Mouse (Mus musculus): ENCODE measurements around the gene Lrrc58. TPM values are rescaled to one million over a fixed set of nuclear protein-coding genes. Genes with fewer than 3 reads are reported as not detected.
A peak's percentile ranks its signal among the peaks of the same experiment; 100 is the strongest.

The Lrrc58 gene
- polyA plus RNA-seq, 1 experiment from 2014 or later = 27.5 TPM

DNA sequence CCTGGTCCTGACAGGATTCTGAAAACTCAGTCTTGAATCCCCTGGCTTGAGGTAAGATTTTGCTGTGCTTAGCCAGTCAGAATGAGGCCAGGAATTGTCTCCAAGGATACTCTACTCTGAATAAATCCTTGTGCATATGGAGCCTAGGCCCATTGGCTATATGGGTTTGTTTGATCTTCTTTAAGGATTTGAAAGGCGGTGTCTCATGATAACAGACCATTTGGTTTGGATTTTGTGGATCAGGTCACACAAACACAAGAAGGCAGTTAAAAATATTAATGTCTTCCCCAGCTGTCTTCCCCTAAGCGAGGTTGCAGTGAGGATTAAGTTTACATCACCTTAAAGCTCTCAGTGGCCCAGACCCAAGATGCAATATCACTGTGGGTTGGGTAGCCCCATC lies 25.8 kb upstream of the Lrrc58 start:
- no peak for ATAC-seq (ENCODE audit: low FRiP score, low TSS enrichment)
- Histone ChIP-seq H3K9ac (ENCODE audit: low read length) (no peak overlapping the region), H3K27ac (replicated peaks) (no peak overlapping the region), H3K36me3 (ENCODE audit: control insufficient read depth, insufficient read depth, low read length) (no peaks in the 10 kb centered on the region), H3K4me2 (replicated peaks; ENCODE audit: low read depth) (no peak overlapping the region), H3K9me3 (ENCODE audit: control insufficient read depth, low read length) (no peaks in the 10 kb centered on the region), H3K4me3 (ENCODE audit: low read depth, low read length) (no peak overlapping the region), H3K27me3 (ENCODE audit: control insufficient read depth, insufficient read depth, low read length) (no peaks in the 10 kb centered on the region), H3K4me1 (replicated peaks; ENCODE audit: control insufficient read depth, insufficient read depth) (no peaks in the 10 kb centered on the region)
- WGBS = 38% methylated on average over 2 of the region's 2 CpGs
- no peak for DNase-seq (ENCODE audit: low spot score)
- no peak for TF ChIP-seq CTCF (IDR thresholded peaks at IDR 0.05; ENCODE audit: low read depth)
- no peak for TF ChIP-seq EP300 (optimal IDR thresholded peaks at IDR 0.05)

DNA sequence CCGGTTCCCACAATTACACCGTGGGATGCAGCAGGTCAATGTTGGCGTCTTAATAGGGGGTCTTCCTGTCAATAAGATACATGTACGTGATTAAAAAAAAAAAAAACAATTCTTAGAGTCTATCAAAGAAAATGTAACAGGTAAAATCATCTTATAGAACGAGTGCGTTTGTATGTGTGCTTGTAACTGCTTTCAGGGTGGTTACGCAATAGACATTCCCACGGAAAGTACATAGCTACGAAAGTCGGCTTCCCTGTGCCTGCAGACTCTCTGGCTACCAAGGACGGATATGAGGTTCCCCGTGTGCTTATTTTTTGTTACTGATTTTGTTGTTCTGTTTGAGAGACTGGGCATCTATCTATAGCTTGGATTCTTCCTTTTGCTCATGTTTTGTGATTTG lies 24.4 kb upstream of the Lrrc58 start:
- no peaks in the 10 kb centered on the region for H3K27me3 ChIP-seq (ENCODE audit: control insufficient read depth, insufficient read depth, low read length)
- WGBS = 82% methylated on average over 12 of the region's 12 CpGs
- no peak for DNase-seq (ENCODE audit: low spot score)
- H3K4me2 ChIP-seq (replicated peaks; ENCODE audit: low read depth) = no peak overlapping the region
- no peaks in the 10 kb centered on the region for H3K9me3 ChIP-seq (ENCODE audit: control insufficient read depth, low read length)
- ATAC-seq (ENCODE audit: low FRiP score, low TSS enrichment) = no peak
- no peaks in the 10 kb centered on the region for H3K4me1 ChIP-seq (replicated peaks; ENCODE audit: control insufficient read depth, insufficient read depth)
- H3K27ac ChIP-seq (replicated peaks) = no peak overlapping the region
- no peaks in the 10 kb centered on the region for H3K36me3 ChIP-seq (ENCODE audit: control insufficient read depth, insufficient read depth, low read length)
- no peak overlapping the region for H3K9ac ChIP-seq (ENCODE audit: low read length)
- no peak overlapping the region for H3K4me3 ChIP-seq (ENCODE audit: low read depth, low read length)
- TF ChIP-seq CTCF (IDR thresholded peaks at IDR 0.05; ENCODE audit: low read depth) = no peak
- no peak for TF ChIP-seq EP300 (optimal IDR thresholded peaks at IDR 0.05)

- Histone ChIP-seq H3K36me3 (ENCODE audit: control insufficient read depth, insufficient read depth, low read length) (no peaks in the 10 kb centered on the region), H3K9me3 (ENCODE audit: control insufficient read depth, low read length) (no peaks in the 10 kb centered on the region), H3K4me2 (replicated peaks; ENCODE audit: low read depth) (no peak overlapping the region), H3K27ac (replicated peaks) (no peak overlapping the region), H3K4me1 (replicated peaks; ENCODE audit: control insufficient read depth, insufficient read depth) (no peaks in the 10 kb centered on the region), H3K4me3 (ENCODE audit: low read depth, low read length) (no peak overlapping the region), H3K27me3 (ENCODE audit: control insufficient read depth, insufficient read depth, low read length) (no peaks in the 10 kb centered on the region), H3K9ac (ENCODE audit: low read length) (no peak overlapping the region)
- 64% methylated on average over 7 of the region's 7 CpGs for WGBS
- DNase-seq (ENCODE audit: low spot score) (no peak), ATAC-seq (ENCODE audit: low FRiP score, low TSS enrichment) (no peak)
- TF ChIP-seq EP300 (optimal IDR thresholded peaks at IDR 0.05) (no peak), CTCF (IDR thresholded peaks at IDR 0.05; ENCODE audit: low read depth) (no peak)
Observed at GRCm38 (mm10) chr16:37845202-37845925, 22.8 kb upstream of the Lrrc58 start.

DNA sequence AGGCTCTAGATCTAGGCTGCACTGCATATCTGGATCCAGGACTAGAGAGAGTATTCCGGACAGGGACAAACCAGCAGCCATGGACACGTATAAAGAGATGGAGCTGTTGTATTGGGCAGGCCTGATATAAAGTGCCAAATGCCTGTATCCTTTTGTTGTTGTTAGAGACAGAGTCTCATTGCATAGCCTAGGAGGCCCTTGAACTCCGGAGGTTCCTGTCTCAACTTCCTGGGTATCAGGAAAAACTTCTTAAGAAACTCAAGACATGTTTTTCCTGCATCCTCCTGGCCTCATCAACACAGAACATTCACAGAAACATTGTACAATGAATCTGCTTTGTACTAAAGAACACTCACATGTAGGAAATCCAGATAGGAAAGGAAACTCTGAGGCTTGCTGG lies 21.1 kb upstream of the Lrrc58 start:
- Histone ChIP-seq H3K27ac (replicated peaks) (no peak overlapping the region), H3K4me1 (replicated peaks; ENCODE audit: control insufficient read depth, insufficient read depth) (no peaks in the 10 kb centered on the region), H3K36me3 (ENCODE audit: control insufficient read depth, insufficient read depth, low read length) (no peaks in the 10 kb centered on the region), H3K4me3 (ENCODE audit: low read depth, low read length) (no peak overlapping the region), H3K9ac (ENCODE audit: low read length) (no peak overlapping the region), H3K4me2 (replicated peaks; ENCODE audit: low read depth) (no peak overlapping the region), H3K9me3 (ENCODE audit: control insufficient read depth, low read length) (no peaks in the 10 kb centered on the region), H3K27me3 (ENCODE audit: control insufficient read depth, insufficient read depth, low read length) (no peaks in the 10 kb centered on the region)
- ATAC-seq (ENCODE audit: low FRiP score, low TSS enrichment) (no peak), DNase-seq (ENCODE audit: low spot score) (no peak)
- TF ChIP-seq CTCF (IDR thresholded peaks at IDR 0.05; ENCODE audit: low read depth) (no peak), EP300 (optimal IDR thresholded peaks at IDR 0.05) (no peak)
- WGBS = 83% methylated on average over 3 of the region's 3 CpGs

DNA sequence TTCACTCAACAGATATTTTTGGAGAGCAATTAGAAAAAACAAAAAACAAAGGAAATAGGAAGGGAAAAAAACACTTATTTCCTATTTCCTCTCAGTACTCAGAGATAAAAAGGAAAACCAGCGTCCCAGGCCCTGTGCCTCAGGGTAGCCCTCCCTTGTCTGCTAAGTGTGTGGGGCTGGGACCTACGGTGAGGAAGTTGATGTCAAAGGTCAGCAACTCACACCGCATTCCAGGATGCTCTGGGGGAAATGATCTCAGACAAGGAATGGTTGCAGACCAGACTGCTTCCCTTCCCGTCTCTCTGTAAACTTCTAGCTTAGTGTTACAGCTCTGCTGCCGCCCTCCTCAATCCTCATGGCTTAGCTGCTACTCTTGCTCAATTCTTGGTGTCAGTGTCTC lies 16.8 kb upstream of the Lrrc58 start:
- H3K4me1 ChIP-seq (replicated peaks; ENCODE audit: control insufficient read depth, insufficient read depth) = no peaks in the 10 kb centered on the region
- H3K27me3 ChIP-seq (ENCODE audit: control insufficient read depth, insufficient read depth, low read length) = no peaks in the 10 kb centered on the region
- H3K36me3 ChIP-seq (ENCODE audit: control insufficient read depth, insufficient read depth, low read length) = no peaks in the 10 kb centered on the region
- no peak overlapping the region for H3K9ac ChIP-seq (ENCODE audit: low read length)
- no peak overlapping the region for H3K4me2 ChIP-seq (replicated peaks; ENCODE audit: low read depth)
- peak overlapping the region; percentile 25; the same call in 1 of the 2 replicates for H3K27ac ChIP-seq (replicated peaks)
- ATAC-seq (ENCODE audit: low FRiP score, low TSS enrichment) (peak; percentile 62; the same call in 1 of the 2 replicates), DNase-seq (ENCODE audit: low spot score) (no peak)
- WGBS = 37% methylated on average over 5 of the region's 5 CpGs
- H3K4me3 ChIP-seq (ENCODE audit: low read depth, low read length) = no peak overlapping the region
- no peaks in the 10 kb centered on the region for H3K9me3 ChIP-seq (ENCODE audit: control insufficient read depth, low read length)
- TF ChIP-seq EP300 (optimal IDR thresholded peaks at IDR 0.05) (no peak), CTCF (IDR thresholded peaks at IDR 0.05; ENCODE audit: low read depth) (no peak)

- Histone ChIP-seq H3K4me3 (ENCODE audit: low read depth, low read length) (no peak overlapping the region), H3K27ac (replicated peaks) (no peak overlapping the region), H3K27me3 (ENCODE audit: control insufficient read depth, insufficient read depth, low read length) (no peaks in the 10 kb centered on the region), H3K9me3 (ENCODE audit: control insufficient read depth, low read length) (no peaks in the 10 kb centered on the region), H3K36me3 (ENCODE audit: control insufficient read depth, insufficient read depth, low read length) (no peaks in the 10 kb centered on the region), H3K4me2 (replicated peaks; ENCODE audit: low read depth) (no peak overlapping the region), H3K9ac (ENCODE audit: low read length) (no peak overlapping the region), H3K4me1 (replicated peaks; ENCODE audit: control insufficient read depth, insufficient read depth) (no peaks in the 10 kb centered on the region)
- TF ChIP-seq EP300 (optimal IDR thresholded peaks at IDR 0.05) (no peak), CTCF (IDR thresholded peaks at IDR 0.05; ENCODE audit: low read depth) (no peak)
- ATAC-seq (ENCODE audit: low FRiP score, low TSS enrichment) (no peak), DNase-seq (ENCODE audit: low spot score) (no peak)
- 38% methylated on average over 9 of the region's 9 CpGs for WGBS
Observed at GRCm38 (mm10) chr16:37853279-37853678, 14.9 kb upstream of the Lrrc58 start.
